Comparison of ENCODE assay signal across 10 mouse cellular contexts in the genomic region with DNA sequence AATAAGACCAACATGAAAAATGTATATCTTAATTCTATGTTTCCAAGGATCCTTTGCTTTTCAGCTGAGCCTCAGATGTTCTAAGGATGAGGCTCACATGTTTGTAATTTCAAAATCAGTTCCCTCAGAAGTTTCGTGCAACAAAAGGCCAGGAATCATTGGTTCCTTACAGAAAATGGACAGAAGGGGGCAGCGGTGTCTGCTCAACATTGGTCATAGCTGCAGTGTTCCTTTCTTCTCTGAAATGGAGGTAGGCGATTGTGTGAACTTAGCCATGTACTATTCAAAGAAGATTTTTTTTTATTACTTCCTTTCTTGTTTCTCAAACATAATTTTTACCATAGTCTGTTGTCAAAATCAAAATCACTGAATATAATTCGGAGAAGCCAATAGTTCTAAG.
DNase-seq lines count a peak whose midpoint lies in the region; ATAC-seq lines count a peak whose summit lies in the region.
"Had no signal": no experiment of that assay in that cellular context is flagged by ENCODE, and none has a peak within 500 bp of the region (broad histone marks: within the 10 kb centered on the region; RNA-seq: fewer than 3 reads in every experiment).

No protein-coding gene starts in this region.

- no peak overlapping the region for H3K27ac ChIP-seq in kidney, embryonic 16.5 days (ENCODE audit: low read length)
- H3K27ac ChIP-seq: embryonic facial prominence, embryonic 13.5 days; liver, embryonic 13.5 days had no signal

- peak; percentile 14 to 49 for DNase-seq in kidney, adult 8-10 months
- DNase-seq in CD4-positive, CD25-positive, alpha-beta regulatory T cell, adult 2 months (ENCODE audit: low read depth, low spot score): peak; percentile 51
- DNase-seq in R1 (ENCODE audit: low read depth, low spot score): peak; percentile 62
- peak; percentile 55 for DNase-seq in forelimb bud, embryonic 11.5 days (ENCODE audit: low read depth, low spot score)
- peak; percentile 30 to 45 for DNase-seq in layer of hippocampus, adult 18-20 months (ENCODE audit: low spot score in 2 of 2)
- no peak for DNase-seq in spleen, adult 12 weeks (ENCODE audit: low spot score)
- DNase-seq: liver, embryonic 13.5 days had no signal

- no peak overlapping the region for H3K4me2 ChIP-seq in kidney, embryonic 16.5 days (replicated peaks; ENCODE audit: low read depth, low read length)
- H3K4me2 ChIP-seq: embryonic facial prominence, embryonic 13.5 days; liver, embryonic 13.5 days had no signal

- H3K9ac ChIP-seq in kidney, embryonic 16.5 days (replicated peaks; ENCODE audit: low read length): no peak overlapping the region
- H3K9ac ChIP-seq: embryonic facial prominence, embryonic 13.5 days; liver, embryonic 13.5 days had no signal

- H3K4me1 ChIP-seq in kidney, embryonic 16.5 days (ENCODE audit: insufficient read depth, low read length): no peaks in the 10 kb centered on the region
- H3K4me1 ChIP-seq: embryonic facial prominence, embryonic 13.5 days; liver, embryonic 13.5 days had no signal

- ATAC-seq in kidney, embryonic 16.5 days (ENCODE audit: low FRiP score, low TSS enrichment): no peak
- 0 out of 2 replicates have a peak, but pooled peaks have one; percentile 41 for ATAC-seq in neutrophil, adult 5-6 weeks (ENCODE audit: extremely low read depth, insufficient number of reproducible peaks, low FRiP score, poor library complexity, severe bottlenecking)

- no peaks in the 10 kb centered on the region for H3K36me3 ChIP-seq in kidney, embryonic 16.5 days (ENCODE audit: insufficient read depth, low read length)
- H3K36me3 ChIP-seq: embryonic facial prominence, embryonic 13.5 days; liver, embryonic 13.5 days had no signal

- WGBS in kidney, embryonic 16.5 days: 31% methylated on average over 4 of the region's 4 CpGs

- no peaks in the 10 kb centered on the region for H3K27me3 ChIP-seq in kidney, embryonic 16.5 days (ENCODE audit: insufficient read depth, low read length)
- H3K27me3 ChIP-seq: embryonic facial prominence, embryonic 13.5 days; liver, embryonic 13.5 days had no signal

- H3K9me3 ChIP-seq in kidney, embryonic 16.5 days (ENCODE audit: low read length): no peaks in the 10 kb centered on the region
- H3K9me3 ChIP-seq: embryonic facial prominence, embryonic 13.5 days; liver, embryonic 13.5 days had no signal

- no peak overlapping the region for H3K4me3 ChIP-seq in kidney, embryonic 16.5 days (ENCODE audit: low read length)
- H3K4me3 ChIP-seq: embryonic facial prominence, embryonic 13.5 days; liver, embryonic 13.5 days had no signal
